Mouse (Mus musculus) megakaryocyte-erythroid progenitor cell, adult 5-6 weeks (primary cell): Measurements from ENCODE around the gene Arhgef17. TPM values are rescaled to one million over a fixed set of nuclear protein-coding genes. Genes with fewer than 3 reads are reported as not detected.

ENCODE experiments used
- ATAC-seq: replicated peaks from 2 replicates; pipeline ENCODE4 v1.8.0; 2016; ENCODE audit warnings: mild to moderate bottlenecking, inconsistent platforms; ENCODE audit not compliant: severe bottlenecking, poor library complexity, low FRiP score, low TSS enrichment
- total RNA-seq, 2 experiments: library from RNA; stranded (forward) in 1 of 2; stranded (reverse) in 1 of 2; fragments of 200-1000, 215-1000 nt in 1 of 2; fragments of >200 nt in 1 of 2; fragmentation: Nextera tagmentation in 1 of 2; gene quantifications; 2 replicates each; pipeline ENCODE4 v1.2.3; 2014 to 2017

Arhgef17 gene
- total RNA-seq, 2 experiments from 2014 or later: not detected

- ATAC-seq: no peak
Measured at GRCm38 (mm10) chr7:100944306-100944705, 12.4 kb upstream of the Arhgef17 start.

DNA sequence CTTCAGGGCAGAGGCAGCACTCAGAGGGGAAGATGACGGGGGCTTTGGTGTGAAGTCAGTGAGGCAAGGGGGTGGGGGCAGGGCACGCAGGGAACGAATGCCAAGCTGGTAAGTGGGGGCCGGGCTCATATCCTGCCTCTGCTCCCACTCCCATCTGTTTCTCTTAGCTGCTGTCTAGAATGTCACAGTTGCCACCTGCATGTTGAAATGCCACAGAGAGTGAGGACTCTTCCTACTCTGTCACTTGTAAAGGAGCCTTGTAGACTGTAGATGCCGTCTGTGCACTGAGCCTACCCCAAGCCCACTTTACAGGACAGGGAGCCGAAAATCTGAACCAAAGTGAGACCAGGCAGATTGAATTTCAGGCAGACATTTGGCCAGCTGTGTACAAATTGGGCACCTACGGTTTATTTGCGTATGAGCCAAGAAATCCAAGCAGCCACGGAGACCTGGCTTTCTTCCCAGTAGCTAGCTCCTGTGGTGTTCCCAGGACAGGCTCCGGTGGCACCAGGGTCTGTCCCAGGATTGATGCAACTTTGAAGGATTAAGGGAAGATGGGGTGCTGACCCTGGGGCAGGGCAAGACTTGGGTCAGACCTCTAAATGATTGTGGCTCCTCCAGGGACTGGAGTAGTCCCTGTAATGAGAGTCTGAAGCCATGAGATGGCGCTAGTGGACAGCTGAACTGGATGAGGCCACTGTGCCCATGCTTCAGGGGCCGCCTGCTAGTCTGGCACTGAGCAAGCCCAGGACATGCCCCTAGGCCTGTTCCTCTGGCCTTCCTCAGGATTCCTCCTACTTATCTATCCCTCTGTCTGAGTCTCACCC, 11.1 kb upstream of the Arhgef17 start:
- ATAC-seq: peak; percentile 71

GRCm38 (mm10) chr7:100941169-100941568, 9.3 kb upstream of the Arhgef17 start:
- no peak for ATAC-seq

DNA sequence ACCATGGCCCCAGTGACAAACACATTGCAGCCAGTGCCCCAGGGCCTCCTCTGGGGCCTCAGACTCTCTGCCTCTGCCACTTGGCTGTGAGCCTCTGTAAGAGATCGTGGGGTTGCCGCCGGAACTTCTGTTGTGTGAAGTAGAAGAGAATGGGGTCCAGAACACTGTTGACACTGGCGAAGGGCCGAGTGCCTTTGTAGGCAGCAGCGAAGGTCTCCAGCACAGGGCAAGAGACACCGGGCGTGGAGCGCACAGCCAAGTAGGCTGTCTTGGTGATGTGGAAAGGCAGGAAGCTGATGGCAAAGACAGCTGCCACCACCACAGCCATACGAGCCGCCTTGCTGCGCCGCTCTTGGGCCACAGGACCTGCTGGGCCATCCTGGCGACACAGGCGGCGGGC, 6.2 kb upstream of the Arhgef17 start:
- ATAC-seq: no peak

DNA sequence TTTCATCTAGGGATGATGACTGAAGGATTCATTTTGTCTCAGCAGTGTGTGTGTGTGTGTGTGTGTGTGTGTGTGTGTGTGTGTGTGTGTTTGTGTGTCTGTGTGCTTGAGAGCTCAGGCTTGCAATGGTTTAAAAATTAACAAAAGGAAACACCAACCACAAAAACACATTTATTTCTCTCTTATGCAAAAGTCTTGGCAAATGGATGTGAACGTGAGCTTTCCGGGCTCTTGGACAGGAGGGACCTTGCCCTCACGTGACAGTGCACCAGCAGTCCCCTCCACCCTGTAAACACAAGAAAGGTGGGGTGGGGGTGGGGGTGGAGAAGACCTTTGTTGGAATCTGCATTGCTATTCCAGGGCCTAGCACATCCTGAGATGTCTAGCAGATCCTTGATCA, 5.6 kb upstream of the Arhgef17 start:
- no peak for ATAC-seq

GRCm38 (mm10) chr7:100933520-100933919, 1.6 kb upstream of the Arhgef17 start:
- ATAC-seq: no peak

GRCm38 (mm10) chr7:100932481-100933007, 637 bp upstream of the Arhgef17 start:
- ATAC-seq: peak; percentile 81

GRCm38 (mm10) chr7:100931316-100931925, 486 bp downstream of the Arhgef17 start:
- no peak for ATAC-seq

DNA sequence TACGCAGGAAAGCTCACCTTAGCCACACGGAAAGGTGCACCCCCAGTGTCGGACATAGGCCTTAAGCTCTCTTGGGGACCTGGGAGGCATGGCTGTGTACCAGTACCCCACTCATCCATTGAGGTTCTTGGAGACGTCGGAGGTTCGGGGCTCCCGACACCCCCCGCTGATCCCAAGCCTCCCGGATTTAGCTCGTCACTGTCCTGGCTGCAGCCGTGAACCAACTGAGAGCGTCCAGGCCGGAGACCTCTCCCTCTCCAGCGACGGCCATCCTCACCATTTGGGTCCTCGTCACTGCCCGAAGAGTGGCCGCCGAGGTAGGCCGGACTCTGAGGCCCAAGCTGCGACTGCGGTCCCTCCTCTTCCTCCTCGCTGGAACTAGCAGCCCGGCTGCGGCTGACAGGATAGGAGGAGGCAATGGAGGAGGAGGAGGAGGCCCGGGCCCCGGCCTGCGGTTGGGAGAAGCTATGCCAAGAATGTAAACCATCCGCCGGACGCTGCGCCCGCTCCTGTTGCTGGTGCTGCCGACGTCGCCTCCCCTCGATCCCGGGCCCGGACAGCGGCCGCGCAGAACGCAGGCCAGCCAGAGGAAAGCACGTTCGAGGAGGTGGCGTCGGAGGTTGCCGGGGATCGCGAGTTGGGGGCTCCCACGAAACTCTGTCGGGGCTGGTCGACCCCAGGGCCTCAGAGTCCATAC, 1.1 kb downstream of the Arhgef17 start:
- ATAC-seq: no peak

- ATAC-seq: no peak
Measured at GRCm38 (mm10) chr7:100929639-100930303, 2.1 kb downstream of the Arhgef17 start.

- no peak for ATAC-seq
Measured at GRCm38 (mm10) chr7:100928456-100928855, 3.5 kb downstream of the Arhgef17 start.

DNA sequence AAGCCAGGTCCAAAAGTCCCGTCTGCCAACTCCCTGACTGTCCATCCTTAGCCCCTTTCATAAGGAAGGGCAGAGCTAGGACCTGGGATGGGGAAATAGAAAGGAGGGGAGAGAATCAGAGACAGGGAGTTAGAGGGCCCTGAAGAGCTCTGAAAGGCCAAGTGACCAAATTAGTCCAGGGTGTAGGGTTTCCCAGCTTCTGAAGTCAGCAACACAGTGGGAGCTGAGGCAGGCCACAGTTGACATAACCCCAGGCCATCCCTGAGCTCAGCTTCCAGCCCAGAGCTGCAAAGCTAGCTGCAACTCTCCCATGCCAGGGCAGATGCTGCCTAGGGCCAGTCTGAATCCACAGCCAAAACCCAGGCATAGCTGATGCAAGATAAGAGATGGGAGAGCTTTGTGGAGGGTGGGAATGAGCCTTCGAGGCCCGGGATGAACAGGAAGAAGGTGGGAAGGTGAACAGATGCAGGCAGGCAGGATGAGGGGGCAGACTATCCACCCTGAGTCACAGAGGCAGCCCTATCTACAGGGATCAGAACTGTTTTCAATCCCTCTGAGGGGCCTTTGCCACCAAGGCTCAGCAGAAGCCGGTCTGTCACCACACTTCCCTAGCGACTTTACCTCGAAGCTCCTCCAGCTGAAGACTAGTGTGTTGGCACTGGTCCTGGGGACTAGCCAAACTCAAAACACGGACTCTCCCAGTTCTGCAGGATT, 4.5 kb downstream of the Arhgef17 start:
- no peak for ATAC-seq

- ATAC-seq: no peak
Measured at GRCm38 (mm10) chr7:100926311-100926923, 5.5 kb downstream of the Arhgef17 start.

GRCm38 (mm10) chr7:100924674-100925445, 7.0 kb downstream of the Arhgef17 start:
- no peak for ATAC-seq

DNA sequence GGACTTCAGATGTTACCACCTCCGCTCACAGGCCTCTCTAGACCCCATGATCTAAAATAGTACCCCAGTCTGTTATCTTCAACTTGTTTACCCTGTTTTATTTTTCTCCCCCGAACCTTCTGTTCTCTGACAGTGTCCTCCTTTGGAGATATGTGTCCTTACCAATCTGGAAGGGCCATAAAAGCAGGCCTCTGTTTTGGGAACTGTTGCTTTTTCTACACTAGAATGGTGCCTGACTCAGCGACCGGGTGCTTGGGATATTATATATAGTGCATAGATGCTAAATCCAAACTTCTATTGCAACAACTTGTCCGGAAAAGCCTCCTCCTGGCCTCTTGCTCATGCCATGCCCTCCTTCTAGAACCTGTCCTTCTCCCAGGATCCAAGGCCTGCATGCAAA, 7.7 kb downstream of the Arhgef17 start:
- no peak for ATAC-seq

DNA sequence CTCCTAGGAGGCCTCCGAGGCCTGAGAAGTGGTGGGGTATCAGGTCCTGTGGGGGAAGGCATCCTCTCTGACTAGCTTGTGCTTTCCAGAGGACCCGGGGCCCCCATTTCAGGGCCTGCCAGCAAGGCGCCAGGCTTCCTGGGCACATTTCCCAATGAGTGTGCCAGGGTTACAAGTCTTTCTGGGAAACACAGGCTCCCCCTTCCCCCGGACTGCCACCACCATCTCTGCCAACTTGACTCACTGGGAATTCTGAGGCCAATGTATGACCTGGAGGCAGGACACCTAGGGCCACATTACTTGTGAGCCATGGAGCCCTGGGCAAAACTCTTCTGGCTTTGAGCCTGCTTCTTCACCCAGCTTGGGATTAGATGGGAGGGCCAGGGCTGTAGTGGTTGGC, 9.0 kb downstream of the Arhgef17 start:
- ATAC-seq: no peak

GRCm38 (mm10) chr7:100921289-100921688, 10.6 kb downstream of the Arhgef17 start:
- no peak for ATAC-seq

DNA sequence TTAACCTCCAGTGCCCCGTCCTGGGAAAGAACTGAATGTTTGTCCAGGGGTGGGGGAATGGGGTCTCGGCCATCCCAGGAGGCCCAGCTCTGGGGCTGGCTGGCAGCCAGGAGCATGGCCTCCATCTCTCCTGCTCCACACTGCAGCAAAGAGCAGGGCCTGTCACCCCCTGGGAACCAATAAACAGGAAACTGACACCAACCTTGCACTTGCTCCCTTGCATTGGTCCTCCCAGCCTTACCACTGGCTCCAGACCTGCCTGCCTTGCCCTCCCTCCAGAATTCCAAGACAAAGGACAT, 12.1 kb downstream of the Arhgef17 start:
- no peak for ATAC-seq
